In genomic region chr17:10560053-10560452, GRCm38 (mm10) we compare ENCODE assay signal across 16 mouse cellular contexts.
"Had no signal": no experiment of that assay in that cellular context is flagged by ENCODE, and none has a peak within 500 bp of the region (broad histone marks: within the 10 kb centered on the region; RNA-seq: fewer than 3 reads in every experiment).

No protein-coding gene starts in this region.

- H3K9me3 ChIP-seq: limb, embryonic 12.5 days; limb, embryonic 15.5 days; midbrain, embryonic 12.5 days had no signal

- H3K4me1 ChIP-seq: limb, embryonic 12.5 days; limb, embryonic 15.5 days; midbrain, embryonic 12.5 days had no signal

- DNase-seq: kidney, adult 18-20 months; kidney, adult 9 months; kidney, postnatal 14 days; kidney, postnatal 4 days; left cerebral cortex, postnatal 4 days; liver, postnatal 0 days; lung, embryonic 14.5 days; thymus, adult 18-20 months; thymus, postnatal 4 days had no signal

- H3K9ac ChIP-seq: limb, embryonic 12.5 days; limb, embryonic 15.5 days; liver, embryonic 14.5 days; liver, postnatal 0 days; lung, embryonic 14.5 days; midbrain, embryonic 12.5 days had no signal

- ATAC-seq: liver, postnatal 0 days; lung, postnatal 0 days had no signal

- H3K4me3 ChIP-seq: limb, embryonic 12.5 days; limb, embryonic 15.5 days; midbrain, embryonic 12.5 days had no signal

- H3K4me2 ChIP-seq: limb, embryonic 12.5 days; limb, embryonic 15.5 days; liver, embryonic 11.5 days; lung, embryonic 14.5 days; midbrain, embryonic 12.5 days had no signal

- H3K36me3 ChIP-seq: limb, embryonic 12.5 days; limb, embryonic 15.5 days; midbrain, embryonic 12.5 days had no signal

- H3K27ac ChIP-seq: limb, embryonic 12.5 days; limb, embryonic 15.5 days; liver, embryonic 14.5 days; macrophage; midbrain, embryonic 12.5 days had no signal

- H3K27me3 ChIP-seq: limb, embryonic 12.5 days; limb, embryonic 15.5 days; midbrain, embryonic 12.5 days had no signal
